Mouse (Mus musculus): ENCODE results near the gene Srd5a3.

Gene Srd5a3

GRCm38 (mm10) chr5:76153430-76153829 lies 13.4 kb downstream of the Srd5a3 start:
- no peak for DNase-seq (ENCODE audit: low spot score)

- no peak for DNase-seq (ENCODE audit: low spot score)
These were observed 14.5 kb downstream of the Srd5a3 start for GRCm38 (mm10) chr5:76154434-76155165.

- no peak for DNase-seq (ENCODE audit: low spot score)
These were observed 19.5 kb downstream of the Srd5a3 start for GRCm38 (mm10) chr5:76159555-76159954.

GRCm38 (mm10) chr5:76160086-76160485 lies 20.0 kb downstream of the Srd5a3 start:
- no peak for DNase-seq (ENCODE audit: low spot score)

- DNase-seq (ENCODE audit: low spot score) = no peak
These were observed 21.4 kb downstream of the Srd5a3 start for GRCm38 (mm10) chr5:76161491-76161890.

- no peak for DNase-seq (ENCODE audit: low spot score)
These were observed 22.9 kb downstream of the Srd5a3 start for GRCm38 (mm10) chr5:76162926-76163325.

GRCm38 (mm10) chr5:76163828-76164390 lies 23.8 kb downstream of the Srd5a3 start:
- DNase-seq (ENCODE audit: low spot score) = no peak

- DNase-seq (ENCODE audit: low spot score) = no peak
These were observed 24.8 kb downstream of the Srd5a3 start for GRCm38 (mm10) chr5:76164827-76165226.

GRCm38 (mm10) chr5:76170522-76170921 lies 30.5 kb downstream of the Srd5a3 start:
- no peak for DNase-seq (ENCODE audit: low spot score)

GRCm38 (mm10) chr5:76171039-76171438 lies 31.0 kb downstream of the Srd5a3 start:
- DNase-seq (ENCODE audit: low spot score) = no peak

- DNase-seq (ENCODE audit: low spot score) = no peak
These were observed 35.0 kb downstream of the Srd5a3 start for GRCm38 (mm10) chr5:76175051-76175450.

GRCm38 (mm10) chr5:76176411-76176810 lies 36.3 kb downstream of the Srd5a3 start:
- DNase-seq (ENCODE audit: low spot score) = no peak

- DNase-seq (ENCODE audit: low spot score) = no peak
These were observed 36.8 kb downstream of the Srd5a3 start for GRCm38 (mm10) chr5:76176841-76177240.

GRCm38 (mm10) chr5:76177664-76178063 lies 37.6 kb downstream of the Srd5a3 start:
- DNase-seq (ENCODE audit: low spot score) = no peak

GRCm38 (mm10) chr5:76179171-76179570 lies 39.1 kb downstream of the Srd5a3 start:
- DNase-seq (ENCODE audit: low spot score) = no peak

GRCm38 (mm10) chr5:76179791-76180190 lies 39.7 kb downstream of the Srd5a3 start:
- DNase-seq (ENCODE audit: low spot score) = no peak

GRCm38 (mm10) chr5:76182326-76182725 lies 42.3 kb downstream of the Srd5a3 start:
- no peak for DNase-seq (ENCODE audit: low spot score)

GRCm38 (mm10) chr5:76183043-76183749 lies 43.1 kb downstream of the Srd5a3 start:
- DNase-seq (ENCODE audit: low spot score) = no peak

- DNase-seq (ENCODE audit: low spot score) = peak; percentile 84
These were observed 43.7 kb downstream of the Srd5a3 start, which contains the start of gene Tmem165 for GRCm38 (mm10) chr5:76183750-76184261. Gene Tmem165 (plus strand): TSS chr5:76183880.

GRCm38 (mm10) chr5:76184286-76185080 lies 44.4 kb downstream of the Srd5a3 start:
- peak; percentile 40 for DNase-seq (ENCODE audit: low spot score)

GRCm38 (mm10) chr5:76187885-76188284 lies 47.8 kb downstream of the Srd5a3 start:
- no peak for DNase-seq (ENCODE audit: low spot score)

- no peak for DNase-seq (ENCODE audit: low spot score)
These were observed 50.5 kb downstream of the Srd5a3 start for GRCm38 (mm10) chr5:76190609-76191008.
